Mouse (Mus musculus) embryonic facial prominence, embryonic 11.5 days (tissue): ENCODE data around the gene Olfr957. TPM values are rescaled to one million over a fixed set of nuclear protein-coding genes. Genes with fewer than 3 reads are reported as not detected.

Experiments used
- ATAC-seq: fragments of 200-750 bp; cut with Nextera tagmentation; replicated peaks from 2 replicates; pipeline ENCODE4 v1.8.0; 2017; ENCODE audit warnings: low read depth; ENCODE audit not compliant: insufficient number of reproducible peaks, low FRiP score, low TSS enrichment
- DNase-seq: peaks from one replicate; pipeline ENCODE4 v3.0.0-alpha.2; 2015; ENCODE audit warnings: low spot score
- H3K27ac ChIP-seq: fragments of 300-500 bp; sonication (generic); replicated peaks from 2 replicates; pipeline ENCODE4 v1.5.1; 2014; ENCODE audit warnings: mild to moderate bottlenecking, low read depth, low read length, control low read depth
- H3K27me3 ChIP-seq: fragments of 300-500 bp; sonication (generic); 2 replicates; pipeline ENCODE4 v1.6.1; 2014; ENCODE audit warnings: mild to moderate bottlenecking, low read length, moderate library complexity, mixed read lengths; ENCODE audit not compliant: control insufficient read depth, insufficient read depth
- H3K36me3 ChIP-seq: fragments of 300-500 bp; sonication (generic); replicated peaks from 2 replicates; pipeline ENCODE4 v1.6.1; 2014; ENCODE audit warnings: low read depth, mild to moderate bottlenecking, low read length, moderate library complexity, mixed read lengths; ENCODE audit not compliant: control insufficient read depth, insufficient read depth
- H3K4me1 ChIP-seq: fragments of 300-500 bp; sonication (generic); 2 replicates; pipeline ENCODE4 v1.6.1; 2014; ENCODE audit warnings: low read length, mixed read lengths; ENCODE audit not compliant: control insufficient read depth, insufficient read depth
- H3K4me2 ChIP-seq: fragments of 300-500 bp; sonication (generic); 2 replicates; pipeline ENCODE4 v1.6.1; 2014; ENCODE audit warnings: low read depth, mild to moderate bottlenecking, control low read depth, low read length, moderate library complexity
- H3K4me3 ChIP-seq: fragments of 300-500 bp; sonication (generic); 2 replicates; pipeline ENCODE4 v1.5.1; 2014; ENCODE audit warnings: low read depth, low read length, control low read depth
- H3K9ac ChIP-seq: fragments of 300-500 bp; sonication (generic); replicated peaks from 2 replicates; pipeline ENCODE4 v1.6.1; 2014; ENCODE audit warnings: mild to moderate bottlenecking, control low read depth, low read length
- H3K9me3 ChIP-seq: fragments of 300-500 bp; sonication (generic); replicated peaks from 2 replicates; pipeline ENCODE4 v1.6.1; 2016; ENCODE audit warnings: mild to moderate bottlenecking, low read length, inconsistent platforms, mixed read lengths; ENCODE audit not compliant: control insufficient read depth
- WGBS: fragments of 180-500 bp; shearing (Covaris S2); extraction: QIAGEN DNeasy Blood & Tissue Kit; methylation state at CpG from one replicate; pipeline ENCODE4 v1.1.7; 2014; 5-methylcytosine and 5-hydroxymethylcytosine counted together
- polyA plus RNA-seq: library from polyadenylated mRNA; unstranded; fragments of >200 nt; fragmentation: Nextera tagmentation; extraction: Ambion mirVana; gene quantifications from 2 replicates; pipeline ENCODE4 v1.2.1, GENCODE M21; 2014

The Olfr957 gene
- not detected in 2 replicates for polyA plus RNA-seq

- H3K27me3 ChIP-seq, result no peaks in the 10 kb centered on the region
- DNase-seq, result peak; percentile 22
- H3K4me3 ChIP-seq, result no peak within 1 kb of the TSS
Measured at GRCm38 (mm10) chr9:39515531-39515930, at the start of gene Olfr957. Olfr957 (minus strand) TSS chr9:39515809.

GRCm38 (mm10) chr9:39558349-39558647 is 42.7 kb upstream of the Olfr957 start:
- Histone ChIP-seq H3K9me3 (no peaks in the 10 kb centered on the region), H3K4me1 (no peaks in the 10 kb centered on the region), H3K4me3 (no peak overlapping the region), H3K4me2 (no peak overlapping the region), H3K27ac (no peak overlapping the region), H3K9ac (no peak overlapping the region), H3K36me3 (no peaks in the 10 kb centered on the region), H3K27me3 (no peaks in the 10 kb centered on the region)
- no peak for DNase-seq
- ATAC-seq, result no peak

More at GRCm38 (mm10) chr9:39515531-39515930, at the start of gene Olfr957:
- Histone ChIP-seq H3K9ac (no peak within 1 kb of the TSS), H3K9me3 (no peaks in the 10 kb centered on the region), H3K4me2 (no peak within 1 kb of the TSS), H3K27ac (no peak within 1 kb of the TSS), H3K4me1 (no peaks in the 10 kb centered on the region), H3K36me3 (no peaks in the 10 kb centered on the region)
- ATAC-seq, result no peak
- WGBS, result 61% methylated on average over 3 of the region's 3 CpGs

- 58% methylated on average over 3 of the region's 3 CpGs for WGBS
Measured at GRCm38 (mm10) chr9:39557529-39558348, 42.1 kb upstream of the Olfr957 start.

GRCm38 (mm10) chr9:39553946-39554345 is 38.3 kb upstream of the Olfr957 start, which contains the start of gene Olfr958:
Olfr958 (minus strand) TSS chr9:39554054.
- Histone ChIP-seq H3K4me1 (no peaks in the 10 kb centered on the region), H3K9me3 (no peaks in the 10 kb centered on the region), H3K9ac (no peak within 1 kb of the TSS), H3K27ac (no peak within 1 kb of the TSS), H3K36me3 (no peaks in the 10 kb centered on the region), H3K27me3 (no peaks in the 10 kb centered on the region), H3K4me2 (no peak within 1 kb of the TSS), H3K4me3 (no peak within 1 kb of the TSS)
- 57% methylated on average over 2 of the region's 2 CpGs for WGBS
- DNase-seq (no peak), ATAC-seq (no peak)

More at GRCm38 (mm10) chr9:39557529-39558348, 42.1 kb upstream of the Olfr957 start:
- H3K27me3 ChIP-seq, result no peaks in the 10 kb centered on the region
- no peaks in the 10 kb centered on the region for H3K36me3 ChIP-seq
- no peaks in the 10 kb centered on the region for H3K9me3 ChIP-seq
- H3K4me3 ChIP-seq, result no peak overlapping the region
- peak; percentile 43 for DNase-seq
- H3K9ac ChIP-seq, result no peak overlapping the region
- ATAC-seq, result no peak
- no peaks in the 10 kb centered on the region for H3K4me1 ChIP-seq
- no peak overlapping the region for H3K27ac ChIP-seq
- H3K4me2 ChIP-seq, result no peak overlapping the region

DNA sequence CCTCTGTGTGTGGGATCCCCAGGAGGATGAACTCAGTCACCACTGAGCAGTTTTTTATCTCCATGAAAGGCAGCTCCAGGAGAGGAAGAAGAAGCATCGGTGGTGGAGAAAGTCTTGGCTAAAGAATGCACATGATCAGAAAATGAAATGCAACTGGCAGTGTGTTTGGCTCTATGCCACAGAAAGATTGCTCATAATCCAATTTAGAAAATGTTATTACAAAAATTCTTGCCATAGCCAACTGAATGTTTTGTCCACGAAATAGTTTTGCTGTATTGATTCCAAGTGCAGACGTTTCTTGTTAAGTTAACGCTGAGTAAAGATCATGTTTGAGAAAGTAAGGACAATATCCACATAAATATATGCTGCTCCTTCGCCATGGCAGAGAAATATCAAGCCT is 35.2 kb upstream of the Olfr957 start:
- no peak for ATAC-seq

DNA sequence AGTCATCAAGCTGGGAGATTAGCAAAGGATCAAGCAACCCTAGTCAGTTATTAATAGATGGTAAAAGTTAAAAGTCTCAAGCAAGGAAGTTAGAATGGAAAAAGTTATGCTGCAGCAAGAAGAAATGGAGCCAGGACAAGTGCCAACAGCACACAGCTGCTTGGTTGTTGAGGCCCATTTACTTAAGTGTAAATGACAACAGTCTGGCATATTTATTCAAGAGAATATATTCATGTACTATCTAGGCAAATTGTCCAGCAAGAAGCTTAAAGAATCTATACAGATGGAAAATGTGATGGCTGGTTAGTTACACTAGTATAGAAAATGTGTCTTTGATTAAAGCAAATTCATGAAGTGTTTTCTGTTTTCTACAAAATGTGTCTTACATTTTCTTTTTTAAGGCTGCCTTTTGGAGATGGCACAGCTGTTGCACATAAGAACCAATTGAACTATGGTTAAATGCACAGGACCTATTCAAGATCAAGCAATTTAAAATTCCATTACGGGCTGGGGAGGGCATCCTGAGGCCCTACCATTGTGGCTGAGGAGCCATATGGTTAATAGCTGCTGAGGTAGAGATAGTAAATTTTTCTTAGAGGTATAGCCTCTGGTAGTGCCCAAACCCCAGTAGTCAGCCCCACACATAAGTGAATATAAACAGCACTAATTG is 8.1 kb upstream of the Olfr957 start:
- Histone ChIP-seq H3K36me3 (no peaks in the 10 kb centered on the region), H3K4me1 (no peaks in the 10 kb centered on the region), H3K9me3 (no peaks in the 10 kb centered on the region), H3K27me3 (no peaks in the 10 kb centered on the region), H3K9ac (no peak overlapping the region), H3K4me2 (no peak overlapping the region), H3K4me3 (no peak overlapping the region), H3K27ac (no peak overlapping the region)
- 64% methylated on average over 1 of the region's 1 CpGs for WGBS
- peak; percentile 7 for DNase-seq
- no peak for ATAC-seq

More for the DNA sequence above, 35.2 kb upstream of the Olfr957 start:
- H3K9me3 ChIP-seq, result no peaks in the 10 kb centered on the region
- no peak overlapping the region for H3K4me3 ChIP-seq
- H3K4me1 ChIP-seq, result no peaks in the 10 kb centered on the region
- WGBS, result 72% methylated on average over 5 of the region's 5 CpGs
- H3K36me3 ChIP-seq, result no peaks in the 10 kb centered on the region
- H3K9ac ChIP-seq, result no peak overlapping the region
- H3K27me3 ChIP-seq, result no peaks in the 10 kb centered on the region
- no peak for DNase-seq
- H3K4me2 ChIP-seq, result no peak overlapping the region
- no peak overlapping the region for H3K27ac ChIP-seq

DNA sequence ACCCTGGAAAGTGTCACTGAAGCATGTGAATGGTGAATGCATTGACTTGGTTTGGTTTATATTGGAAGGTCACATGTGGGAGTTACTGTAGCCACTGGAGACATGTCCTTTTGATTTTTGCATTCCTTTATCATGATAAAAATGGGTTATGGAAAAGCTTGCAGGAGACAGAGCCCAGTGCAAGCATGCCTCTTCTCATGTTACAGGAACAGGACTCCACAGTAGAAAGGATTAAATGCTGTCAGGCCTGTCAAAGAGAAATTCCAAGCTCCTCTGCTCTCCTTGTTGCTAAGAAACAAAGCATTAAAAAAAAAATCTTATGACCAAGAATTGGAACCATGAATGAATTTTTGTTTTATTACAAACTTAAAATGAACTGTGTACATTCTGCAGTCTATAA is 3.0 kb upstream of the Olfr957 start:
- DNase-seq (peak; percentile 51), ATAC-seq (no peak)
- Histone ChIP-seq H3K4me1 (no peaks in the 10 kb centered on the region), H3K4me2 (no peak overlapping the region), H3K27ac (no peak overlapping the region), H3K9me3 (no peaks in the 10 kb centered on the region), H3K36me3 (no peaks in the 10 kb centered on the region), H3K4me3 (no peak overlapping the region), H3K27me3 (no peaks in the 10 kb centered on the region), H3K9ac (no peak overlapping the region)

DNA sequence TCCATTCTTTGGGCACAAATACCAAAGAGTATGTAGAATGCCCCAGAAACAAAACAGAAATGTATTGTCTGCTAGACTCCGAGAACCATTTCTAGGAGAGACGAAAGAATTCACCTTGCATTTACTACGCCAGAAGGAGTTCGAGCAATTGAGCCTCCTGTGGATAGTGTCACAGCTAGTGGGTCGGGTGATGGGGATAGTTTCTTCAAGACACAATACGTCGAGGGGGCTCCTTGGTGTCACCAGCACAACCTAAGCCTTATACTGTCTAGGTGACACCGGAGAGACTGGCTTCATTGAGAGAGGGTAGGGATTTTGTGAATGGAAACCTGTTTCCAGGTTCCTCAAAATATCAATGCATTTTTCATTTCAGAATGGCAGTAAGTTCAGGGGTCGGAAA is 6.2 kb downstream of the Olfr957 start:
- no peak overlapping the region for H3K27ac ChIP-seq
- H3K4me1 ChIP-seq, result no peaks in the 10 kb centered on the region
- no peak overlapping the region for H3K9ac ChIP-seq
- H3K27me3 ChIP-seq, result no peaks in the 10 kb centered on the region
- H3K36me3 ChIP-seq, result no peaks in the 10 kb centered on the region
- no peak for ATAC-seq
- H3K9me3 ChIP-seq, result no peaks in the 10 kb centered on the region
- no peak overlapping the region for H3K4me3 ChIP-seq
- no peak for DNase-seq
- no peak overlapping the region for H3K4me2 ChIP-seq
- WGBS, result 79% methylated on average over 9 of the region's 9 CpGs
